Mouse (Mus musculus) lung, adult 2 months (tissue): ENCODE results near the gene Tnfrsf25. TPM values are rescaled to one million over a fixed set of nuclear protein-coding genes. Genes with fewer than 3 reads are reported as not detected.

Source experiments
- DNase-seq: peaks from one replicate; pipeline ENCODE4 v3.0.0; 2022
- H3K4me1 ChIP-seq: fragments of 200-500 bp; 2 replicates; pipeline ENCODE4 v1.6.1; 2011; ENCODE audit warnings: low read length; ENCODE audit not compliant: control insufficient read depth, insufficient read depth
- H3K4me3 ChIP-seq: fragments of 200-500 bp; replicated peaks from 2 replicates; pipeline ENCODE3; 2011; ENCODE audit warnings: low read depth, mild to moderate bottlenecking, control low read depth, low read length; ENCODE audit errors: extremely low read depth
- CTCF ChIP-seq: fragments of 200-500 bp; IDR thresholded peaks from 2 replicates; pipeline ENCODE4 v1.5.1; 2011; ENCODE audit warnings: mild to moderate bottlenecking, low read length, control low read depth; ENCODE audit not compliant: insufficient read depth
- POLR2A ChIP-seq: fragments of 200-500 bp; IDR thresholded peaks from 2 replicates; pipeline ENCODE4 v1.6.1; 2011; ENCODE audit warnings: low read depth, mild to moderate bottlenecking, control low read depth, low read length, borderline replicate concordance; ENCODE audit errors: extremely low read depth
- WGBS: fragments of 180-500 bp; shearing (Covaris S2); methylation state at CpG from one replicate; pipeline ENCODE4 v1.1.7; 2018; 5-methylcytosine and 5-hydroxymethylcytosine counted together
- polyA plus RNA-seq: library from polyadenylated mRNA; depleted of rRNA; stranded (reverse); fragments of >200 nt; gene quantifications from 2 replicates; pipeline ENCODE4 v1.2.3, GENCODE M21; 2012; rRNA removed

Gene Tnfrsf25
- 8.1 and 12.7 TPM in 2 replicates for polyA plus RNA-seq

GRCm38 (mm10) chr4:152115921-152116612 is at the start of gene Tnfrsf25:
TSS of gene Tnfrsf25 (plus strand) at chr4:152115934.
- DNase-seq: no peak
- 17% methylated on average over 30 of the region's 30 CpGs for WGBS
- TF ChIP-seq POLR2A (no peak), CTCF (no peak)

GRCm38 (mm10) chr4:152067280-152067679 is 48.5 kb upstream of the Tnfrsf25 start:
- Histone ChIP-seq H3K4me3 (no peak overlapping the region), H3K4me1 (no peaks in the 10 kb centered on the region)
- no peak for TF ChIP-seq CTCF
- TF ChIP-seq POLR2A: no peak
- DNase-seq: no peak

More at GRCm38 (mm10) chr4:152115921-152116612, at the start of gene Tnfrsf25:
- peaks cover 12% of the 10 kb centered on the region; the same call in 1 of the 2 replicates for H3K4me1 ChIP-seq
- H3K4me3 ChIP-seq: no peak within 1 kb of the TSS

- H3K4me3 ChIP-seq: no peak overlapping the region
- WGBS: 67% methylated on average over 6 of the region's 6 CpGs
- TF ChIP-seq POLR2A (no peak), CTCF (no peak)
- 0 out of 2 replicates have a peak, but pooled peaks cover 2% of the 10 kb centered on the region for H3K4me1 ChIP-seq
- DNase-seq: no peak
Observed at GRCm38 (mm10) chr4:152068166-152068724, 47.5 kb upstream of the Tnfrsf25 start.

GRCm38 (mm10) chr4:152069245-152069644 is 46.5 kb upstream of the Tnfrsf25 start:
- Histone ChIP-seq H3K4me1 (0 out of 2 replicates have a peak, but pooled peaks cover 2% of the 10 kb centered on the region), H3K4me3 (no peak overlapping the region)
- TF ChIP-seq POLR2A: no peak
- no peak for TF ChIP-seq CTCF
- DNase-seq: no peak
- 75% methylated on average over 3 of the region's 3 CpGs for WGBS

GRCm38 (mm10) chr4:152070494-152071396 is 45.0 kb upstream of the Tnfrsf25 start:
- WGBS: 69% methylated on average over 11 of the region's 11 CpGs
- no peak overlapping the region for H3K4me3 ChIP-seq
- no peak for DNase-seq
- TF ChIP-seq CTCF (no peak), POLR2A (no peak)
- H3K4me1 ChIP-seq: 0 out of 2 replicates have a peak, but pooled peaks cover 2% of the 10 kb centered on the region

GRCm38 (mm10) chr4:152072121-152072601 is 43.6 kb upstream of the Tnfrsf25 start, which contains the start of gene Plekhg5:
TSS of gene Plekhg5 (plus strand) at chr4:152072498.
- WGBS: 15% methylated on average over 10 of the region's 10 CpGs
- Histone ChIP-seq H3K4me3 (no peak within 1 kb of the TSS), H3K4me1 (0 out of 2 replicates have a peak, but pooled peaks cover 2% of the 10 kb centered on the region)
- TF ChIP-seq CTCF (no peak), POLR2A (no peak)
- peak; percentile 61 for DNase-seq

- H3K4me1 ChIP-seq: 0 out of 2 replicates have a peak, but pooled peaks cover 2% of the 10 kb centered on the region
- no peak overlapping the region for H3K4me3 ChIP-seq
- DNase-seq: no peak
- 36% methylated on average over 10 of the region's 10 CpGs for WGBS
- no peak for TF ChIP-seq POLR2A
- TF ChIP-seq CTCF: no peak
Observed at GRCm38 (mm10) chr4:152072655-152073054, 43.1 kb upstream of the Tnfrsf25 start.

- no peak for DNase-seq
- Histone ChIP-seq H3K4me3 (no peak overlapping the region), H3K4me1 (0 out of 2 replicates have a peak, but pooled peaks cover 2% of the 10 kb centered on the region)
- TF ChIP-seq POLR2A (no peak), CTCF (no peak)
- WGBS: 66% methylated on average over 6 of the region's 6 CpGs
Observed at GRCm38 (mm10) chr4:152073715-152074114, 42.0 kb upstream of the Tnfrsf25 start.

GRCm38 (mm10) chr4:152074548-152074947 is 41.2 kb upstream of the Tnfrsf25 start:
- TF ChIP-seq CTCF: no peak
- TF ChIP-seq POLR2A: no peak
- DNase-seq: no peak
- 84% methylated on average over 9 of the region's 9 CpGs for WGBS
- Histone ChIP-seq H3K4me3 (no peak overlapping the region), H3K4me1 (0 out of 2 replicates have a peak, but pooled peaks cover 2% of the 10 kb centered on the region)
